Mouse (Mus musculus): ENCODE measurements around the gene Ost4.

Gene Ost4

DNA sequence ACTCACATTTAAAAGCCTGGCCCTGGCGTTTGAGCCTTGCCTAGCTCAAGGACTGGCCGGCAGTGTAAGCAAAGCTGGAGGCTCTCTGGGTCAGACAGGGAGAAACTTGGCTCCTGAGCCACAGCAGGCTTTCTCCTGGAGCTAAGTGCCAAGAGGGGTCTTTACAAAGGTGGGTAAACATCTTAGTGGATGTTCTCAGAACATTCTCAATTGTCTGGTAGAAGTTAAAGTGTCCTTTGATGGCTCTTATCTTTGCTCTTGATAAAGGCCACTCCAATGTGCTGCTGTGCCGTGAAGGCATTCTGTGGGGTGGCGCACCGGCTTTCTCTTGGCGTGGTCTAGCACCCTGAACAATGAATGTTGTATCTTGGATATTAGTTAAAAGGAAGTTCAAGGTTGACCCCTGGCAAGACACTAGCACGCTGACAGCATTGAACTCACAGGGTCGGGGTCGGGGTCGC is 15.0 kb upstream of the Ost4 start:
- DNase-seq: peak; percentile 53

DNA sequence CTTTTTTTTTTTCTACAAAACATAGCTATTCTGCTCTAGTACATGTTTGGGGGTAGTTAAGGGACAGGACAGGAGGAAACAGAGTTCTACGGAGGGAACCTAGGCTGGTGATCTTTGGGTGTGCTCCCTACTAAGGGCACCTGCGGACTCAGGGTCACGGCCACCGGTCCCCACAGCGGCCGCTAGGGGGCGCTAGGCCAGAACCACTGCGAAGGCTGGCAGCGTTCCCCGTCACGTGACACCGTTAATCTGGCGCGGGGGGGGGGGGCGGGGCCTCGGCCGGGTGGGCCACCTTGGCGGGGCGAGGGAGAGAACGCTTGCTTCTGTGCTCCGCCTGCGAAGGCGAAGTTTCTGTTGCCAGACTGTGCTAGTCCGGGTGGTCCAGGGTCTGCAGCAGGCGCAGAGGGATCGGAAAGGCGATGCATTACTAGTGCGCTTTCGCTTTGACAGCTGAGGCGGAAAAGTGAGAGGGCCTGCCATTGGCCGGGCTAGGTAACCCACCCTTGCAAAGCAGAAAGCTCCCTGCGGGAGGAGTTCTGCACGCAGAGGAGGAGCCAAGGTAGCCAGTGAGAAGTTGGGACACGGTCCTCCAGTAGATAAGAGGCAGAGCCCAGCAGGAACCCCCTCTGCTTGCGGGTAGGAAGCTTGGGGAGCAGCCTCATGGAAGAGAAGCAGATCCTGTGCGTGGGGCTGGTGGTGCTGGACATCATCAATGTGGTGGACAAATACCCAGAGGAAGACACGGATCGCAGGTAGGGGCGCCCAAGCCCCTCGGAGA is 13.9 kb upstream of the Ost4 start, which contains the start of gene Khk:
TSS of gene Khk (plus strand) at position 176 of the 778 bp plus-strand sequence.
- DNase-seq: peak; percentile 96

DNA sequence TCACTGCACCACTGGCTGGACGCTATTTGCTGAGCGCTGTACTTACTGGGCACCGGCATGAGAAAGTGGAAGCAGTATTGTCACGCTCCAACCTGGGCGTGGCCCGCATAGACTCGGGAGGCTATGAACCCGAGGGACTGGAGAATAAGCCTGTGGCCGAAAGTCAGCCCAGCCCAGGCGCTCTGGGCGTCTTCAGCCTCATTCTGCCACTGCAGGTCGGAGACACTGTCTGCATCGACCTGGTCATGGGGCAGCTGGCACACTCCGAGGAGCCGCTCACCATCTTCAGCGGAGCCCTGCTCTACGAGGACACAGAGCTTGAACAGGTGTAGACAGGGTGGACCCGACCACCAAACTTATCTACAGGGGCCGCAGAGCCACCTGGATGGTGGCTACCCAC is 13.0 kb upstream of the Ost4 start:
- peak; percentile 66 for DNase-seq

DNA sequence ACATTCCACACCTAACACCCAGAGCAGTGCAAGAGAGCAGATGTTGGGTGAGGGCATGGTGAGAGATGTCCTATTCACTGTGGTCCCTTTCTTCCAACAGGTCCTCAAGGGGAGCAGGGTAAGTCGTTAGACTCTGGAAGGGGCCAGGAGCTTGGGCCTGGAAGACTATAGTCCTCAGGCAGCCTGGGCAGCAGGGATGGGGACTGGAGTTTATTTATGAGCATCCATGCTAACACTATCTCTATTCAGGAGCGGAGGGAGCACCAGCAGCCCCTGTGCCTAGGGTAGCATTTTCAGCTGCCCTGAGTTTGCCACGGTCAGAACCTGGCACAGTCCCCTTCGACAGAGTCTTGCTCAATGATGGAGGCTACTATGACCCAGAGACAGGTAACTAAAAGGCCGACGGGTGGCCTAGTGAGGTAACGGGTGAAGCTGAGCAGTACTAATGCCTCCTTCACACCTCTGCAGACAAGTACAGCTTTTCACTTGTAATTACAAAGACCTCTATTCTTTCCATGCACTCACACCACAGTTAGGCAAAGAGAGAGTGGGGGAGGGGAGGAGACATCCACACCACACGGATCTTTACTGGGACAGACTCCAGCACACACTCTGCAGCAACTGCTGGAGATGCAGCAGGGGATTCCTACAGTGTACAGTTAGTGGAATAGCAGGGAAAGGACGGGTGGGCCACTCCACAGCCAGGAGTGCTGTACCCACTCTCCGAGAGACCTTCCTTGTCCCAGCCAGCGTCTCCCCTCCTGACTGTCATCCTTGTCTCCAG is 12.4 kb upstream of the Ost4 start:
- no peak for DNase-seq

DNA sequence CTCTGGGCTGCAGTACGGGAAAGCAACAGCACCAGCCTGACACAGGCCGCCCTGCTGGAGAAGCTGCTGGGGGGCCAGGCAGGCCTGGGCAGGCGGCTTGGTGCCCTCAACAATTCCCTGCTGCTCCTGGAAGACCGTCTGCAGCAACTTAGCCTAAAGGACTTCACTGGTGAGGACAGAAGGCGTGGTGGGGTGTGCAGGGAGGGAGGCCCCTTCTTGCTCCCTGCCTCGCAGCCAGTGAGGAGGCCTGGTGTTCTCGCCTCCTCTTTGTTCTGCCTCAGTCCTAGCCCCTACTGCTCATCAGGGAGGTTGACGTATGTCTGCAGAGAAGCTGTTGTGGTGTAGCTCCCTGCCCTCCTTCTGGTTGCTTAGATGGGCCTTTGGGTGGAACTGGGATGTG is 11.1 kb upstream of the Ost4 start:
- DNase-seq: no peak

DNA sequence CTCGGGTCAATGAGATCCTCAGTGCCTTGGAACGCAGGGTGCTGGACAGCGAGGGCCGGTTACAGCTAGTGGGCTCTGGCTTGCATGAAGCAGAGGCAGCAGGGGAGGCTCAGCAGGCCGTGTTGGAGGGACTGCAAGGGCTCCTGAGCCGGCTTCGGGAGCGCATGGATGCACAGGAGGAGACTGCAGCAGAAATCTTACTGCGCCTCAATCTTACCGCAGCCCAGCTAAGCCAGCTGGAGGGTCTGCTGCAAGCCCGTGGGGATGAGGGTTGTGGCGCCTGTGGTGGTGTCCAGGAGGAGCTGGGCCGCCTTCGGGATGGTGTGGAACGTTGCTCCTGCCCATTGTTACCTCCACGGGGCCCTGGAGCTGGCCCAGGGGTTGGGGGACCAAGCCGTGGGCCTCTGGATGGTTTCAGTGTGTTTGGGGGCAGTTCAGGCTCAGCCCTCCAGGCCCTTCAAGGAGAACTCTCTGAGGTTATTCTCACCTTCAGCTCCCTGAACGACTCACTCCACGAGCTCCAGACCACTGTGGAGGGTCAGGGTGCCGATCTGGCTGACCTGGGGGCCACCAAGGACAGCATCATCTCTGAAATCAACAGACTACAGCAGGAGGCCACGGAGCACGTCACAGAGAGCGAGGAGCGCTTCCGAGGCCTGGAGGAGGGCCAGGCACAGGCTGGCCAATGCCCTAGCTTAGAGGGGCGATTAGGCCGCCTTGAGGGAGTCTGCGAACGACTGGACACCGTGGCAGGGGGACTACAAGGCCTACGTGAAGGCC is 10.5 kb upstream of the Ost4 start:
- no peak for DNase-seq

DNA sequence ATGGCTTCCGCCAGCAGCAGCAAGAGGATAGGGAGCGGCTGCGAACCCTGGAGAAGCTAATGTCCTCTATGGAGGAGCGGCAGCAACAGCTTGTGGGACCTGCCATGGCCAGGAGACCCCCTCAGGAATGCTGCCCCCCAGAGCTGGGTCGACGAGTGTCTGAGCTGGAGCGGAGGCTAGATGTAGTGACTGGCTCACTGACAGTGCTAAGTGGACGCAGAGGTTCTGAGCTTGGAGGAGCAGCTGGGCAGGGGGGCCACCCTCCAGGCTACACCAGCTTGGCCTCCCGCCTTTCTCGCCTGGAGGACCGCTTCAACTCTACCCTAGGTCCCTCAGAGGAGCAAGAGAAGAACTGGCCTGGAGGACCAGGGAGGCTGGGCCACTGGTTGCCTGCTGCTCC is 9.8 kb upstream of the Ost4 start:
- no peak for DNase-seq

DNA sequence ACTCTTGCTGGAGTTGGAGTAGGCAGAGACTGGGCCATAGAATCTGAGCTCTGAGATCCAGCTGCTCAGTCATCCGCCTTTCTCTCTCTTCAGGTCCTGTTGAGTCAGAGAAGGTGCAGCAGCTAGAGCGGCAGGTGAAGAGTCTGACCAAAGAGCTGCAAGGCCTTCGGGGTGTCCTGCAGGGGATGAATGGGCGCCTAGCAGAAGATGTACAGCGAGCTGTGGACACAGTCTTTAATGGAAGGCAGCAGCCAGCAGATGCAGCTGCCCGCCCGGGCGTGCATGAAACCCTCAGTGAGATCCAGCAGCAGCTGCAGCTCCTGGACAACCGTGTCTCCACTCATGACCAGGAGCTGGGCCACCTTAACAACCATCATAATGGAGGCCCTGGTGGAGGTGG is 9.3 kb upstream of the Ost4 start:
- DNase-seq: no peak

DNA sequence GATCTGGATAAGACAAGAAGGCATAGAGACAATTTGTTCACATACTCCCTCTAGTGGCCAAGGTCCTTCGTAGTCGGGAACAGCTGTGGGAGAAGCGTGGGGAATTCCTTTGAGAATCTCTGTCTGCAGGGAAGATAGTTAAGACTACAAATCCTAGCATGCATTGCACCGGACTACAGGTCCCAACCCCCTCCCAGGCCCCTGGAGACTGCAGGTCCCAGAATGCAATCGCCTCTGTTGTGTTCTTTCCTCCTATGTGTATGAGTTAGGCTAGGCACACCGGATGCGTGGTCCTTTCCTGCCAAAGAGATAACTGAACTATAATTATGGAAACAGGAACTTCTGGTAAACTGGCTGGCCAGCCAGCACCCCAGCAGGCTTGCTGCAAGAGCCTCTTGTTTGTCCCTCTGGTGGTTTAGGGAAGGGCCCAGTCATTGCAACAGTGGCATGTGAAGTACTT is 8.4 kb upstream of the Ost4 start:
- DNase-seq: peak; percentile 98

DNA sequence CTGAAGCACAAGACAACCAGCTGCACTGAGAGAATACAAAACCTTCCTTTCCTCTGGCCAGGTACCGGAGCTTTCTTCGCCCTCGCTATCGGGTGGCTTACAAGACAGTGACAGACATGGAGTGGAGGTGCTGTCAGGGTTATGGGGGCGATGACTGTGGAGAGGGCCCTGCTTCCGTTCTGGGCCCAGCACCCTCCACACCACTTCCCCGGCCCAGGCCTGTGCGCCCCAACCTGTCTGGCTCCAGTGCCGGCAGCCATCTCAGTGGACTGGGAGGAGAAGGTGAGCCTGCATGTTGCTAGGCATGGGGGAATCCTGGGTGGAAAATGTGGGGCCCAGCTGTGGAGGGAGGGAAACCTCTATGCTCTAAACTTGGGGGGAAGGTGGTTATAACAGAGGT is 7.9 kb upstream of the Ost4 start:
- no peak for DNase-seq

DNA sequence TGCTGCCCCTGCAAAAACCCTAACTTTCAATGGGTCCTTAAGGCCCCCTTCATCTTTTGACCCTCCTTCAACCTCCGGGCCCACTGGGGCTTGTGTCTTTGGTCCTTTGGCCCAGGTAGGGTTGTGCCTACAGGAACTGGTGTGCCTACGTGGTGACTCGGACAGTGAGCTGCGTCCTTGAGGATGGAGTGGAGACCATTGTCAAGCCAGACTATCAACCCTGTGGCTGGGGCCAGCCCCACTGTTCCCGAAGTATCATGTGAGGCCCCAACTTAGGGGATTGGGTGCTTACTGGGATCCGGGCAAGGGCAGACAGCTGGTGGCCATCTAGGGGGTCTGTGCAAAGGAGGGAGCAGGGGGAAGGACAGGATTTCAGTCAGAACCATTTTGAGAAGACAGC is 7.3 kb upstream of the Ost4 start:
- no peak for DNase-seq

DNA sequence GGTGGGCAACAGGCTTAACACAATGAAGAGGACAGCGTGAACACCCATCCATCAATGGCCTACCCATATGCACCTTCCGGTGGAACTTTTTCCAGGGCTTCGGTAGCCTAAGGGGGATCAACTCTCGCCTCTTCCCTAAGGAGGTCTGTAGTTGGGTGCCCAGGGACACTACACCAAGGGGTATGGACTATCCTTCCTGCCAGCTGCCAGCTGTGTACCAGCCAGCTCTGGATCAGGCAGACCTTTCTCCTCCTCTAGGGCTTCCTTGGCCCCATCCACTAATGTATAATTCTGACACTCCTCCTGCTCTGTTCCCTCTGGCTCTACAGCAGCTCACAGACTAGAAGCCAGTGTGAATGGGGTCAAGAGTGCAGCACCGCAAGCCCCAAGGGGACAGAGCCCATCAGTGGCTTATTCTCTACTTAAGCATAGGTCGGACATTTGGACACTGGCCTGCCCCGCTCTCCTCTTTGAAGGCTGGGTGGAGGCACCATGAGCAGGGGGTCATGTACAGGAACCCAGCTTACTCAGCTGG is 6.6 kb upstream of the Ost4 start:
- DNase-seq: no peak

DNA sequence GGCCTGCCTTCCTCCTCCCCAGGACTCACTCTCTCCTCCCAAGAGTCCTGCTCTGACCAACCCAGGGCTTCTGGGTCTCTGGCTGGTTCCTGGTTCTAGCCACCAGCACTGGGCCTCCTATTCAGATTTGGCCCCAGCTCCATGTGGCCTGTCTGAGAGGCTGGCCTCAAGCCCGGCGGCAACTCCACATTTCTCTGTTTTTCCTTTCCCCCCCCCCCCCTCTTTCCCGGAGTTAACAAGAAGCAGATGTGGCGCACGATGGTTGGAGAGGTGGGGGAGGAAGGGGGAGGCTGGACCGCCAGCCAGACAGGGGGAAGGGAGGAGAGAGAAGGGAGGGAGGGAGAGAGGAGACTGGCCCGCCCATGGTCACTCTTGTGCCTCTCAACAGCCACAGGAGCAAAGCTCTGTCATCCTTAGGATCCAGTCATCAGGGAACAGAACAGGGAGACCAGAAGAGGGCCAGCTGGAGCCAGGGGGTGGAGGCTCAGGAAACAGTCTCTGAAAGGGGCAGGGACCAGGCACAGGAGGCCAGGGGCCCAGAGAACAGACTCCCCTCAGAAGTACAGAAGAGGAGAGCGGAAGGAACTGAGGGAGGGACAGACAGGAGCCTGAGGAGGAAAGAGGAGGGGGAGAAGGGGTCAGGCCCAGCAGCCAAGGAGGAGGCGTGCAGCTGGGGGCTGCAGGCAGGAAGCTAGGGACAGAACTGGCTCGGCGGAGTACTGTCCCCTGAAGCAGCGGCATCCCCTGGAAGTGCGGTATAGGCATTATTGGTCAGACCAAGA is 5.7 kb upstream of the Ost4 start, which contains the start of gene Emilin1:
TSS of gene Emilin1 (plus strand) at position 343 of the 782 bp plus-strand sequence.
- peak; percentile 79 for DNase-seq

DNA sequence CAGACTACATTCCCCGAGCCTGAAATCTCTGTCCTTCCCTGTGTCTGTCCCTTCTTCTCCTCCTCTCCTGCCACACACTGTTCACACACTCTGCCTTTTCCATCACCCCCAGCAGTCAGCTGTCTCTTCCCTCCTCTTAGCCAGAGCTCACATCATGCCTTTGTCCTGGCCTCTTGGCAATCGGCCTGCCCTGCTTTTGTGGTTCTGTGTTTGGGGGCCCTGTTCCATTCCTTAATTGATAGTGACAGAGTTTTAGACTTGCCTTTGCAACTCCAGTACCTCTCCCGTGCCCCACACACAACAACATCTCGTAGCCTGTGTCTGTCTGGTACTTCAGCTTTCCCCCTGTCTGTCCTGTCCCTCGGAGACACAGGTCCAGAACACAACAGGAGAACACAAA is 4.6 kb upstream of the Ost4 start:
- DNase-seq: no peak

DNA sequence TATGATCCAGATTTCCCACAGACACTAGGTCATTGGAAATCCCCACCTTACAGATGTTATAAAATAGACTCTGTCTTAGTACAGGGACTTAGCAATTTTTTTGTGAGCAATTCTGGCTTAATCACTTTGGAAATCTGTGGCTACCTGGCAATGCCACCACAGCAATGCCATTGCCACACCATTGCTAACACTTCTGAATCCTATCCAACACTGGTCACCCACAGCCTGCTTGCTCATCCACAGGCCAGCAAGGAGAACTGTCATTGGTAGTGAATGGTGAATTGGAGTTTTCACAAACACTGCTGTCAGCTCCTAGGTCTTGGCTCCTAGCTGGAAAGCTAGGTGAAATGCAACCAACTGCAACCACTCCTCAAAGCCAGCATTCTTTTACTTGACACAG is 2.9 kb upstream of the Ost4 start:
- no peak for DNase-seq

DNA sequence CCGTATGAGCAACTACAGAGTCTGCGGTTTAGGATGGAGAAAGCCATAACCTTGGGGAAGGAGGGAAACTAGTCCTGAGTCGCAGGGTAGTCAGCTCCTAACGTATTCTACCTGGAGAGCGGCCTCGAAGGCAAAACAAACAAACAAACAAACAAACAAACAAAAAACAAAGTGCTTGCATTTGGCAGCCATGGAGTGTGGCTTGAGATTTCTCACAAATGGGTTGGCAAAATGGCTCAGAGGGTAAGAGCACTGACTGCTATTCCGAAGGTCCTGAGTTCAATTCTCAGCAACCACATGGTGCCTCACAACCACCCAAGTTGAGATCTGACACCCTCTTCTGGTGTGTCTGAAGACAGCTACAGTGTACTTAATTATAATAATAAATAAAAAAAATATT is 2.3 kb upstream of the Ost4 start:
- no peak for DNase-seq

DNA sequence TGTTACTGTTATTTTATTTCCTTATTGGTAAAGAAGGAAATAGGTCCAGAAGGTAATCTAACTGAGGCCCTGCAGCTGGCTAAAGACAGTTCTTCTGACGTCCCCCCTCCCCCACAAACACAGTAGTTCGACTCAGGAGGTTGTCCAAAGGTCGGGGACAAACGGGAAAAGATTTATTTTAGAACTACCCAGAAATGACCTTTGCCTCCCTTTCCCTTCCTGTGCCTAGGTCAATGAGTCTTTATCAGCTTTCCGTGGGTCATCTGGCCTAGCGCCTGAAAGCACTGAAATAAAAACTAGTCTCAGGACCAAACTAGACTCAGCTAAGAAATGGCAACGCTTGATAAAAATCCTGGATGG is 1.7 kb upstream of the Ost4 start:
- DNase-seq: peak; percentile 44

DNA sequence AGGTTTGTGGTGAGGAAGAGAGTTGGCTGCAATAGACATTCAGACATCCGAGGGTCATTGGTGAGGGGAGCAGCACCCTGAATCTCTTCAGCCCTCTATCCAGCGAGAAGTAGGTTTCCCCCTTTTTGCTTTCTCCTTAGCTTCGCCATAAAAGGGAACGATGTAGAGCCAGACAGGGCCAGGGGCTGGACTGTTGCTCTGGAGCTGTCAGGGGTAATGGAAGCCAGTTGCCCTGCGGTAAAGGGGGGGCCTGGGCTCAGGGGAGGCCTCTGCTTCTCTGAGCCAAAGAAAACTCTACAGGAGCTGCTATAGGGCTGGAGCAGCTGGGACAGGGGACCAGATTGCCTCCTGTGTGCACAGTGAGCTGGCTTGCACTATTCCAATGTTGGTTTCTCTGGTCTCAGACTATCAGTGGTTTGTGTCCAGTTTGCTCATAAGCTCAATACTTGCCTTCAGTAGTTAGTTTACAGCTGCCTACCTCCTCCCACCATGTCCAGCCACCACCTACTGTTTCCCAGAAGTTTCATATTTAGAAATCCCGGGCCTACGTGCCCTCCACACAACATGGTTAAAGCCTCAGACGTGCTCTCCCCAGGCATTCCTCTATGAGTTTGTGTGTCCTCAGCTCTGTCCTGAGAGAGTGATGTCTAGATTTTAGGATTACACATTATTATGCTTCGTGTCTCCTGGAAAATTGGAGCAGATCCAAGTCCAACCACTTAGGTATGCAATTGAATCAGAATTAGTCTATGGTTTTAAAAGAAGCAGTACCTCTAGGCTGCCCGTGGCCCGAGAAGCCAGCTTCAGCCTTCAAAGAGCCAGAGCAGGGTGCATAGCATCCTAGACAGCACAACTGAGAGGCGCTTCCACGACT is 1.1 kb upstream of the Ost4 start:
- DNase-seq: no peak

DNA sequence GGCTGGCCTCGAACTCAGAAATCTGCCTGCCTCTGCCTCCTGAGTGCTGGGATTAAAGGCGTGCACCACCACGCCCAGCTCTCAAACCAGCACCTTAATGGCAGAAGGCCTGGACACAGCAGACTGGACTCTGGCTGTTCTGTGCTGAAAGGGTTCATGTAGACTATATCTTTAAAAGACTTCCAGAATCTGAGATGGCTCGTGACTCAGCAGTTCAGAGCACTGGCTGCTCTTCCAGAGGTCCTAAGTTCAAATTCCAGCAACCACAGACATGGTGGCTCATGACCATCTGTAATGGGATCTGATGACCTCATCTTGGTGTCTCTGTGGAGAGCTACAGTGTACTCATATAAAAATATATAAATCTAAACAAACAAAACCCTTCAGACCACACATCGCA is 5.7 kb downstream of the Ost4 start:
- DNase-seq: no peak

DNA sequence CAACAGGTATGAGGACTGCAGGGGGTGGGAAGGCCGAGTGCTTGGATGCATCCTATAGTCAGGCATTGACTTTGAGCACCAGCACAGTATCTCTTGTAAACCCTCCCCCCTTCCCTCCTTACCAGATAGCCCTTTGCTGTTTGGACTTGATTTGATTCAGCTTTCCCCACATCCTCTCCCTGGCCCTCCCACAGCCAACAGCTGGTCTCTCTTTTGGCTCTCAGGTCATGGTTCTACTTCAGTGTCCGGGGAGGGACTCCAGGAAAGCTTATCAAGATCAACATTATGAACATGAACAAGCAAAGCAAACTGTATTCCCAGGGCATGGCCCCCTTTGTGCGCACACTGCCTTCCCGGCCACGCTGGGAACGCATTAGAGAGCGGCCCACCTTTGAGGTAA is 17.2 kb downstream of the Ost4 start:
- no peak for DNase-seq

DNA sequence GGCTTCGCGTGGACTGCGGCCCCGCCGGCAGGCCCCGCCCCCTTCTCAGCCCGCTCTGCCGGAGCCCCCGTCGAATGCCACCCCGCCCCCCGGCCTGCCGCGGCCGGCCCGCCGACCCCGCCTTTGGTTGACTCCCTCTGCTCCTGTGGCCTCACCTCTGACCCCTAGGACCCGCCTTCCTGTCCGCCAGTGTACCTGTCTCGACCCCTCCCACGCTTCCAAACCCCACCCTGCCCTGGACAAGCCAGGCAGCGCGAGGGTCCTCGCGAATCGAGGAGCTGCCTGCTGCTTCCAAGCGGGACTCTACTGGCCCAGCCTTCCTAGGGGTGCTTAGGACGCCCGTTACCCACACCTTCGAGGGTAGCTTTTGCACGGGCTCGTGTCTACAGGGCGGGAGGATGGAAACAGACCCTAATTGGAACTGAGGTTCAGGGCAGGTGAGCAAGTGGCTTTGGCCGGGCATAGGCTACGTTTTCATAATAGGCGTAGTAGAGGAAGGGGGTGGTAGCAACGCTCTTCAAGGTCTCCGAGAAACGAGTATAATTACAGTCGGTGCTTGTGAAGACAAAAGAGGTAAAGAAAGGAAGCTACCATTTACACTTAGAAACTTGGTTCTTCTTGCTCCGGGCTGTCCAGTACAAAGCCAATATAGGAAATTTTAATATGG is 18.4 kb downstream of the Ost4 start:
- DNase-seq: peak; percentile 66
